Mouse (Mus musculus): ENCODE measurements around the gene Zfp575. TPM values are rescaled to one million over a fixed set of nuclear protein-coding genes. Genes with fewer than 3 reads are reported as not detected.
A peak's percentile ranks its signal among the peaks of the same experiment; 100 is the strongest.

Gene Zfp575
- 0.87 and 0.96 TPM in 2 replicates for polyA plus RNA-seq (2015; fragmentation: Nextera tagmentation; extraction: Ambion mirVana)

DNA sequence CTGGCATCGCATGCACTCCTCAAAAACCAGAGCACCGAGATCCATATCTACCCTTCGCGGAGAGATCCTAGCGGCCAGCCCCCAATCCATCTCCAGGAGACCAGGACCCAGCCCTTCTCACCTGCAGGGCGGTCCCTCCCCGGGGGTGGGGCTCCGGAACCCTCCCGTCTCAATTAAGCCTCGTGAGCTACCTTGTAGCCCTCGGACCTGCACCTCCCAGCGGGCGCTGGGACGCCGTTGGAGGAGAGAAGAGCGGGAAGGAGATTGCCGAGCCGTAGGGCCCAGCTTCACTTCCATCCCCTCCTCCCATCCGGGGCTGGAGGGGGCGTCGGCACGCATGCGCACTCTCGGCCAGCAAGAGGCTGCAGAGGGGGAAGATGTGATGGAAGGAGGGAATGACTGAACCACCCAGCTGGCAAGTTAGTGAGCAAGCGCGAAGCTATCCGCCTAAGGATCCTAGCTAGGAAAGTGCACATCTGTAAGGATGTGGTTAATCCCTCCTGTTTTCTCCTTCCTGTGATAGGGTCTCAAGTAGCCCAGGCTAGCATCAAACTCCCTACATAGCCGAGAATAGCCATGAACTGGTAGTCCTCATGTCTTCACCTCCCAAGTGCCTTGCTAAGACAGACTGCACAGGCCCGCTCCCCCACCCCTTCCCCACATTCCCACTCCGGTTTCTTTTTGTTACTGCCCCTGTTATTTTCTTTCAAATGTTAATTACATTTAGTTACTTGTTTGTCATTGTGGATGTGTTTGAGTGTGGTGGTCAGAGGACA is at the start of gene Zfp575, which contains the start of gene Ethe1:
Zfp575 (minus strand) TSS at position 312 of the 776 bp plus-strand sequence.
Ethe1 (plus strand) TSS at position 214 of the 776 bp plus-strand sequence.
- peak; percentile 34 for ATAC-seq (replicated peaks; ENCODE audit: extremely low read depth, insufficient read depth, low FRiP score)
- peaks cover 31% of the 10 kb centered on the region for H3K27me3 ChIP-seq (ENCODE audit: control insufficient read depth, insufficient read depth, low read length)
- no peaks in the 10 kb centered on the region for H3K36me3 ChIP-seq (ENCODE audit: control insufficient read depth, insufficient read depth)
- peak within 1 kb of the TSS; percentile 67 for H3K9ac ChIP-seq (ENCODE audit: low read length)
- H3K9me3 ChIP-seq (replicated peaks; ENCODE audit: control insufficient read depth, low read length), result no peaks in the 10 kb centered on the region
- 8% methylated on average over 30 of the region's 30 CpGs for WGBS
- no peak within 1 kb of the TSS for H3K27ac ChIP-seq (ENCODE audit: low read length)
- peak within 1 kb of the TSS; percentile 74 for H3K4me2 ChIP-seq (ENCODE audit: low read depth, low read length)
- H3K4me1 ChIP-seq (ENCODE audit: control insufficient read depth, insufficient read depth, low read length), result peaks cover 7% of the 10 kb centered on the region; the same call in 1 of the 2 replicates
- H3K4me3 ChIP-seq (ENCODE audit: low read length), result peak within 1 kb of the TSS; percentile 54

DNA sequence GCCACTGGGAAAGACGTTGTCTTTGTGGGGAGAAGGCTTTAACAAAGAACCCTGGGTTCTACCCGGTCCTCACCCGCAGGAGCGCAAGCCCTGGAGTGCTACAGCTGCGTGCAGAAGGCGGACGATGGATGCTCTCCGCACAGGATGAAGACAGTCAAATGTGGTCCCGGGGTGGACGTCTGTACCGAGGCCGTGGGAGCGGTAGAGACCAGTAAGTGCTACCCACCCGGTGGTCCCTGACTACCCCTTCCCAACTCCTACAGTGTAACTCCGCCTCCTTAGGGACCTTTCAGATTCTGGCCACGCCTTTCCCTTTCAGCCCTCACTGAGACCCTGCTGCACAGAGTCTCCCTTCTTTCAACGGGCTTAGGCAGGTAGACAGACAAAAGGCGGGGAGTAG is 49.6 kb upstream of the Zfp575 start:
- Histone ChIP-seq H3K4me2 (ENCODE audit: low read depth, low read length) (no peak overlapping the region), H3K27me3 (ENCODE audit: control insufficient read depth, insufficient read depth, low read length) (peaks cover 48% of the 10 kb centered on the region), H3K27ac (ENCODE audit: low read length) (no peak overlapping the region), H3K4me1 (ENCODE audit: control insufficient read depth, insufficient read depth, low read length) (peaks cover 4% of the 10 kb centered on the region), H3K9ac (ENCODE audit: low read length) (no peak overlapping the region), H3K4me3 (ENCODE audit: low read length) (no peak overlapping the region), H3K36me3 (ENCODE audit: control insufficient read depth, insufficient read depth) (no peaks in the 10 kb centered on the region), H3K9me3 (replicated peaks; ENCODE audit: control insufficient read depth, low read length) (no peaks in the 10 kb centered on the region)
- no peak for ATAC-seq (replicated peaks; ENCODE audit: extremely low read depth, insufficient read depth, low FRiP score)
- WGBS, result 3% methylated on average over 18 of the region's 18 CpGs

DNA sequence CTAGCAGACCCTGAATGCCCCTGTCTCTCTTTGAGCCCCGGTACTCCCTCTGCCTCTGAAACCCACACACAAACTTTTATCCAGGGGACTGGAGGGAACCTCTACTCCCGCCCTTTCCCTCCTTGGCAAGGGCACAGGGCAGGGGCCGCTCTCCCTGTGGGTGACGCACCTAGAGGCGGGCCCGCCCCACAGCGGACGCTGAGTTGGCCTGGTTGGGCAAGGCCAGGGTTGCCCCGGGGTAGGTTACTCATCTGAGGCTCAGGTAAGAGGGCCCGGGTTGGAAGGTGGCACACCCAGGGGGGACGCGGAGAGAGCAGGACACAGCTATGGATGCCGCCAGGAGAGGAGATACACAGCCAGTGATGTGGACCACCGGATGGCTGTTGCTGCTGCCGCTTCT is 48.8 kb upstream of the Zfp575 start, which contains the start of gene Lypd3:
Lypd3 (plus strand) TSS at position 287 of the 400 bp plus-strand sequence.
- Histone ChIP-seq H3K27me3 (ENCODE audit: control insufficient read depth, insufficient read depth, low read length) (peaks cover 43% of the 10 kb centered on the region), H3K9me3 (replicated peaks; ENCODE audit: control insufficient read depth, low read length) (no peaks in the 10 kb centered on the region), H3K4me2 (ENCODE audit: low read depth, low read length) (no peak within 1 kb of the TSS), H3K27ac (ENCODE audit: low read length) (no peak within 1 kb of the TSS), H3K36me3 (ENCODE audit: control insufficient read depth, insufficient read depth) (no peaks in the 10 kb centered on the region), H3K9ac (ENCODE audit: low read length) (no peak within 1 kb of the TSS), H3K4me1 (ENCODE audit: control insufficient read depth, insufficient read depth, low read length) (peaks cover 4% of the 10 kb centered on the region), H3K4me3 (ENCODE audit: low read length) (no peak within 1 kb of the TSS)
- WGBS, result 23% methylated on average over 15 of the region's 15 CpGs
- no peak for ATAC-seq (replicated peaks; ENCODE audit: extremely low read depth, insufficient read depth, low FRiP score)

DNA sequence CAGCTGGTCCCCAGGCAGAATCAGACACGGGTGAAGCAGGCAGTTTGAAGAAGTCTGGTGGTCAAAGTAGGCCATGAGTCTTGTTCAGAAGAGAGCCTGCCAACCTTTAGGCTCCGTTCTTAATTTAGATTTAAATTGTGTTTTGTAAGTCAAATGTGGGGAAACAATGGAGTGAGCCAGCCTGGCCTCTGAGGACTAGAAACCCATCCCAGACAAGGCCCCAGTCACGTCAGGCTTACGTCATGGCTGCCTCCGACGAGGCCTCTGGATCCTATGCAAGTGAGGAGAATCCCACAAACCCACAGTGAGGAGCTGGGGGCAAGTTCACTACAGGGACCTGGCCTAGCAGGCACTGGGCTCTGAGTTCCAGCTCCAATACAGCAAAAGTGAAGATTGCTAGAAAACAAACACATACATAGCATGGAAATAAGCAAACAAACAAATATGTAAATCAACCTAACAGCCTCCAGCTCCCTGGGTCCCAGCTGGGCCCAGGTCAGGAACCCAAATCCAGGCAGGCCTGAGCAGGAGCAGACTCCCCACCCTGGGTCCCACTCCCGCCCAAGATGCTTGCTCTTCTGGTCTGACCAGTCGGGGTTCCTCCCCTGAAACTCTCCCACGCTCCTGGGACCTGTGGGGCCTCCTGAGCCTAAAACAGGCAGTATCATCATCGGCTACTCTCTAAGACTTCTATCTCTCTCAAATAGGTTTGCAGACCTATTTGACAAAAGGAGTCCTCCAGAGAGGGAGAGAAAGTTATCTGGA is 42.9 kb upstream of the Zfp575 start:
- WGBS, result 76% methylated on average over 10 of the region's 10 CpGs
- H3K4me3 ChIP-seq (ENCODE audit: low read length), result no peak overlapping the region
- peaks cover 3% of the 10 kb centered on the region for H3K4me1 ChIP-seq (ENCODE audit: control insufficient read depth, insufficient read depth, low read length)
- H3K9ac ChIP-seq (ENCODE audit: low read length), result no peak overlapping the region
- H3K36me3 ChIP-seq (ENCODE audit: control insufficient read depth, insufficient read depth), result no peaks in the 10 kb centered on the region
- H3K27ac ChIP-seq (ENCODE audit: low read length), result no peak overlapping the region
- ATAC-seq (replicated peaks; ENCODE audit: extremely low read depth, insufficient read depth, low FRiP score), result no peak
- H3K27me3 ChIP-seq (ENCODE audit: control insufficient read depth, insufficient read depth, low read length), result 0 out of 2 replicates have a peak, but pooled peaks cover 2% of the 10 kb centered on the region
- no peaks in the 10 kb centered on the region for H3K9me3 ChIP-seq (replicated peaks; ENCODE audit: control insufficient read depth, low read length)
- H3K4me2 ChIP-seq (ENCODE audit: low read depth, low read length), result no peak overlapping the region

DNA sequence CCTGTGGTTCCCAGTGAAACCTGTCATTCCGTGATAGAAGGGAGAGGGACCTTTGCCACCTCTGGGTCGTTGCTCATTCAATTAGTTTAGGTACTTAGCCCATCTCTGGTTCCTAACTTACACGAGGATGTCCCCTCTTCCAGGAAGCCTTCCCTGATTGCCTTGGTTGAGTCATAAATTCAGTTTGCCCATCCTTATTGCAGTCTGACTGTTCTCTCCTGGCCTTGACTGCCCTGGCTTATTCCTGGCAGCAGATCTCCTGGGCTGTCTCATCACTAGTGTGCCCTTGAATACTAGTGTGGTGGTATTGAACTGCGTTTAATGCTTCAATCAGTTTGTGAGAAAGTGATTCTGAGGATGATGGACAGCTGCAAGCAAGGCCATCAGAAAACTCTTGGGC is 42.2 kb upstream of the Zfp575 start:
- Histone ChIP-seq H3K4me2 (ENCODE audit: low read depth, low read length) (no peak overlapping the region), H3K36me3 (ENCODE audit: control insufficient read depth, insufficient read depth) (no peaks in the 10 kb centered on the region), H3K4me3 (ENCODE audit: low read length) (no peak overlapping the region), H3K9me3 (replicated peaks; ENCODE audit: control insufficient read depth, low read length) (no peaks in the 10 kb centered on the region), H3K9ac (ENCODE audit: low read length) (no peak overlapping the region), H3K27ac (ENCODE audit: low read length) (no peak overlapping the region), H3K4me1 (ENCODE audit: control insufficient read depth, insufficient read depth, low read length) (peaks cover 3% of the 10 kb centered on the region), H3K27me3 (ENCODE audit: control insufficient read depth, insufficient read depth, low read length) (peaks cover 2% of the 10 kb centered on the region; the same call in 1 of the 2 replicates)
- no peak for ATAC-seq (replicated peaks; ENCODE audit: extremely low read depth, insufficient read depth, low FRiP score)
- 70% methylated on average over 4 of the region's 4 CpGs for WGBS

DNA sequence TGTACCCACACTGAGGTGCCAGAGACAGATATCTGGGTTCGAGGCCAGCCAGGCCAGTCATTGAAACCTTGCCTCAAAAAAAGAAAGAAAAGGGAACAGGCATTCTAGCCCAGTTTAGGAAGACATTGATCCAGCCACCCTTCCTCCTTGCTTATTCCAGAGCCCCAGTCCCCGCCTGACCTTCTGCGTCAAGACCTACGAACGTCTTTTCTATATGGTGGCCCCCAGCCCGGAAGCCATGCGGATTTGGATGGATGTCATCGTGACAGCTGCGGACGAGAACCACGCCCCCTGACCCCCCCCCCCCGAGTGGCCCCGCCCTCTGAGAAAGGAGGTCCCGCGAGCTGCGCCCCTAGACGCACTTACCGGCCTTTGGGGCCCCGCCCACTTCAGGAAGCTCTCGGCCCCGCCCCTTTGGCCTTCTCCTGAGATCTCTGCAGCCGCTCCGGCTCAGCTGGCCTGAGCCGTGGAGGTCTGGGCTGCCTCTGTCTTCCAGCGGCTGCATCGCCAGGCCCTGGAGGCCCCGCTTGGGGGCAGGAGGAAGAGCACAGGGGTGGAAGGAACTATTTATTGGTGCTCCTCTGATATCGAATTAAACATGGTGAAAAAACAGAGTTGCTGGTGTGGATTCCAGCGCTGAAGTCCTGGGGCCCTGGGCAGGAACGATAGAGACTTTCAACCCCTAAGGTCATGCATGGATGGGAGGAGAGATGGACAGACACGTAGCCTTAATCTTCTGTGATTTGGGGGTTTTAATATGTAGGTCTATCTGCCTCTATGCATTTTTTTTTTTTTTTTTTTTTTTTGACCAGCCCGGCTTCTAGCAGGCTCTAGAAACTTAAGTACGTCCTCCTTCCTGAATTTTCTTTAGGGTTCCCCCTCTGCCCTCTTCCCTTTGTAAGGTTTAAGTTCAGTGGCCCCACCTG is 41.5 kb upstream of the Zfp575 start:
- Histone ChIP-seq H3K9ac (ENCODE audit: low read length) (peak overlapping the region; percentile 71), H3K4me3 (ENCODE audit: low read length) (peak overlapping the region; percentile 37), H3K27me3 (ENCODE audit: control insufficient read depth, insufficient read depth, low read length) (no peaks in the 10 kb centered on the region; the same call in 1 of the 2 replicates), H3K4me1 (ENCODE audit: control insufficient read depth, insufficient read depth, low read length) (peaks cover 3% of the 10 kb centered on the region), H3K4me2 (ENCODE audit: low read depth, low read length) (peak overlapping the region; percentile 61), H3K36me3 (ENCODE audit: control insufficient read depth, insufficient read depth) (no peaks in the 10 kb centered on the region), H3K9me3 (replicated peaks; ENCODE audit: control insufficient read depth, low read length) (no peaks in the 10 kb centered on the region), H3K27ac (ENCODE audit: low read length) (no peak overlapping the region)
- 11% methylated on average over 33 of the region's 33 CpGs for WGBS
- ATAC-seq (replicated peaks; ENCODE audit: extremely low read depth, insufficient read depth, low FRiP score), result peak; percentile 88

DNA sequence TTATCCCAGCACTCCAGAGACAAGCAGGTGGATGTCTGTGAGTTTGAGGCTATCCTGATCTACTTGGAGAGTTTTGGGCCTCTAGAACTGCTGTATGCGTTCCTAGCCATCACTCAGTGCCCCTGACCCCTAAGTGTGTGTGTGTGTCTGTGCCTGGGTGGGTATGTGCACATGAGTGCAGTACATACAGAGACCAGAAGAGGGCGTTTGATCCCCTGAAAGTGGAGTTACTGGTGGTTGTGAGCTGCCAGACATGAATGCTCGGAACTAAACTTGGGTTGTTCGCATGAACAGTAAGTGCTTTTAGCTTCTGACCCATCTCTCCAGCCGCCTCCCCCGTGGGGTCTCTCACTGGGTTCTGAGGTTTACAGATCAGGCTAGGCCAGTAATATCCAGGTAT is 35.5 kb upstream of the Zfp575 start:
- Histone ChIP-seq H3K36me3 (ENCODE audit: control insufficient read depth, insufficient read depth) (no peaks in the 10 kb centered on the region), H3K9me3 (replicated peaks; ENCODE audit: control insufficient read depth, low read length) (peaks cover 5% of the 10 kb centered on the region; the same call in 1 of the 2 replicates), H3K4me3 (ENCODE audit: low read length) (no peak overlapping the region), H3K4me2 (ENCODE audit: low read depth, low read length) (no peak overlapping the region), H3K27ac (ENCODE audit: low read length) (no peak overlapping the region), H3K27me3 (ENCODE audit: control insufficient read depth, insufficient read depth, low read length) (no peaks in the 10 kb centered on the region; the same call in none of the 2 replicates), H3K4me1 (ENCODE audit: control insufficient read depth, insufficient read depth, low read length) (no peaks in the 10 kb centered on the region), H3K9ac (ENCODE audit: low read length) (no peak overlapping the region)
- 78% methylated on average over 6 of the region's 6 CpGs for WGBS
- ATAC-seq (replicated peaks; ENCODE audit: extremely low read depth, insufficient read depth, low FRiP score), result no peak

DNA sequence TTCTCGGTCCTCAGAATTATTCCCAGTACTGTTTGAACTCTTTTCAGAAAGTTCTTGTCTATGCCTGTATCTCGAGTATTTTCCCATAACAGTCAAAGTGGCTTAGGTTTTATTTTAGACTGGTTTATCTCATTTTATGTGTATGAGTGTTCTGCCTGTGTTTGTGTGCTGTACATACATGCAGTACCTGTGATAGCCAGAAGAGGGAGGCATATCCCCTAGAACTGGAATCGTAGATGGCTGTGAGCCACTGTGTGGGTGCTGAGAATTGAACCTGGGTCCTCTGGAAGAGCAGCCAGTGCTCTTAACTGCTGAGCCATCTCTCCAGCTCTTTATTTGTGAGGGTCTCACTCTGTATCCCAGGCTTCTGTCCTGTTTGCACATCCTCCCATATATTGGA is 33.8 kb upstream of the Zfp575 start:
- H3K4me1 ChIP-seq (ENCODE audit: control insufficient read depth, insufficient read depth, low read length), result no peaks in the 10 kb centered on the region
- no peak overlapping the region for H3K9ac ChIP-seq (ENCODE audit: low read length)
- H3K36me3 ChIP-seq (ENCODE audit: control insufficient read depth, insufficient read depth), result no peaks in the 10 kb centered on the region
- peaks cover 2% of the 10 kb centered on the region for H3K27me3 ChIP-seq (ENCODE audit: control insufficient read depth, insufficient read depth, low read length)
- ATAC-seq (replicated peaks; ENCODE audit: extremely low read depth, insufficient read depth, low FRiP score), result no peak
- no peak overlapping the region for H3K4me3 ChIP-seq (ENCODE audit: low read length)
- 77% methylated on average over 3 of the region's 3 CpGs for WGBS
- H3K27ac ChIP-seq (ENCODE audit: low read length), result no peak overlapping the region
- H3K4me2 ChIP-seq (ENCODE audit: low read depth, low read length), result no peak overlapping the region
- peaks cover 5% of the 10 kb centered on the region; the same call in 1 of the 2 replicates for H3K9me3 ChIP-seq (replicated peaks; ENCODE audit: control insufficient read depth, low read length)

All from heart, embryonic 16.5 days (tissue).